Mouse (Mus musculus): ENCODE data around the gene Mxi1. TPM values are rescaled to one million over a fixed set of nuclear protein-coding genes. Genes with fewer than 3 reads are reported as not detected.

Mxi1 gene
- total and polyA plus RNA-seq, 3 experiments, result 10.6 to 19.9 (median 18.9) TPM

DNA sequence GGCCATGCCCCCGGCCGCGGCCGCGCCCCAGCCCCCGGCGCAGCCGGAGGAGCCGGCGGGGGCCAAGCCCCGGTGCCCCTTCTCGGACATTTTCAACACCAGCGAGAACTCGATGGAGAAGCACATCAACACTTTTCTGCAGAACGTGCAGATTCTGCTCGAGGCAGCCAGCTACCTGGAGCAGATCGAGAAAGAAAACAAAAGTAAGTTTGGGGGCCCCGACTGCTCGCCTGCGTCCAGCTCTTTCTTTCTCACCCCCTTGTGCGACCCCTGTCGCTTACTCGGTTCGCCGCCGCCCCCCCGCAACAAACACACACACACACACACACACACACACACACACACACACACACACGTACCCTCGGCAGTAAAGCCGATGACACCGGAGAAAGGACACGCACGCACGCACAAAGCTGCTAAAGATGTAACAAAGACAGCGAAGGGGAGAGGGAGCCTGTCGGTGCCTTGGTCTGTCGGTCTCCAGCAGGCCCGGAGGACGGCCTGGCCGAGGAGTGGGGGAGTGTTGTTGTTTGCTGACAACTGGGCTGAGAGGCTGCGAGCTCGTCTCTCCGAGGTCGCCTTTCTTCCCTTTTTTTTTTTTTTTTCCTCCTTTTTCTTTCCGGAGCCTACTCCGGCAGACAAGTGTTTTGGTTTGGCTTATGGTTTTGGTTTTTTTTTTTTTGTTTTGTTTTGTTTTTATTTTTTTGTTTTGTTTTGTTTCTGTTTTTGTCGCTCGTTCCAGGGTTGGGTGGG is 629 bp downstream of the Mxi1 start (continued):
- TF ChIP-seq GABPA (IDR thresholded peaks at IDR 0.05; ENCODE audit: insufficient replicate concordance, low read depth, low read length) (no peak), NELFE (IDR thresholded peaks at IDR 0.05; ENCODE audit: low read depth, low read length) (no peak), USF2 (conservative IDR thresholded peaks at IDR 0.05; ENCODE audit: low read depth, low read length) (no peak), MEF2A (IDR thresholded peaks at IDR 0.05; ENCODE audit: borderline replicate concordance, low read depth, low read length) (no peak), ETS1 (conservative IDR thresholded peaks at IDR 0.05; ENCODE audit: low read depth, low read length) (no peak), TCF12 (IDR thresholded peaks at IDR 0.05; ENCODE audit: low read depth, low read length) (no peak; the same call in 1 of the 2 replicates), RCOR1 (conservative IDR thresholded peaks at IDR 0.05; ENCODE audit: low read depth, low read length) (no peak), EP300 (IDR thresholded peaks at IDR 0.05; ENCODE audit: low read length) (no peak)

DNA sequence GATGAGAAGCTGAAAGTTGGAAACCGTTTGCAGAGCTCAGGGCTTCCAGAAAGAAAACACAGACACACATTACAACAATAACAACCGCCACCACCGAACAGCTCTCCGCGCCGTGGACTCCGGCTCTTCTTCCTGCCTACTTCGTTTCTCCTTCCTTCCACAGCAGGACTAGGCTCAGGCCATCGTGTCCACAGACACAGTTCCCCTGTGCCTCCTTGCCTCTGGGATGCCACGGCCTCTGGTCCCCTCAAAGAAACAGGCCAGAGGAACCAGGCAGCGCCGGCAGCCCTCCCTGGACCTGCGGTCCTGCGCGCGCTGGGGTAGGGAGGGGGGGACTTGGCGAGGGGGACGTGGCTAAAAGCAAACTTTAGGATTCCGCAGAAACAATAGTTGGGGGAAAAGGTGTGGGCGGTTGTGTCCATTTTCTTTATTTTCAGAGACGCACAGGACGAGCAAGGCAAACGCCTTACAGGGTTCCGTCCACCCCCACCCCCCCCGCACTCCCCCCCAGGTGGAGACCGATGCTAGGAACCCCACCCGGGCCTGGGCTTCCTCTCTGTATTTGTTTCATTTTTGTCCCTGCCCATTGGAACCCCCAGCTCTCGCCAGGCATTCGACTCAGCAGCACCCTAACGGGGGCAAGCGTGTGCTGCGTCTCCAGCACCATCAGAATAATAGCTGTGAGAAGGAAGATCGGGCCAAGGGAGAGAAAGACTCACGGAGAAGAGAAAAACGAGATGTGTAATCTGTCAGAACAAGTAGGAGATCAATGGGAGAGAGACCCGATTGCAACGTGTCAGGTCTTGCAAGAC is 1.4 kb downstream of the Mxi1 start:
- dilution Hi-C loops (cut with MboI; ENCODE audit: extremely low pct_ligation_motif_present, extremely low pct_unique_long_range_greater_than_20kb, low sequenced_read_pairs), result no loop called here
- Histone ChIP-seq H3K27ac (ENCODE audit: insufficient read depth, low read depth) (peak overlapping the region; percentile 51), H3K27me3 (replicated peaks) (peaks cover 17% of the 10 kb centered on the region), H3K4me3 (replicated peaks in 1 of 3; ENCODE audit: low read depth in 2 of 3, low read length in 2 of 3, poor library complexity in 1 of 3) (peak overlapping the region; percentile 68 to 90 (median 77)), H3K9me3 (replicated peaks; ENCODE audit: low read length) (no peaks in the 10 kb centered on the region), H3K9ac (ENCODE audit: insufficient read depth, low read depth) (peak overlapping the region; percentile 83), H3K4me2 (ENCODE audit: insufficient read depth, low read depth, poor library complexity, severe bottlenecking) (peak overlapping the region; percentile 89), H3K36me3 (replicated peaks in 1 of 2; ENCODE audit: control insufficient read depth in 1 of 2, insufficient read depth in 1 of 2, low read length in 1 of 2) (no peaks in the 10 kb centered on the region), H3K79me2 (replicated peaks; ENCODE audit: control insufficient read depth, extremely low read depth, insufficient read depth, poor library complexity, severe bottlenecking) (no peaks in the 10 kb centered on the region), H3K4me1 (ENCODE audit: control insufficient read depth in 1 of 2, insufficient read depth in 2 of 2) (peaks cover 19 to 27% of the 10 kb centered on the region in 2 experiments)
- in situ Hi-C loops (cut with MboI; ENCODE audit: low pct_ligation_motif_present, low pct_unique_long_range_greater_than_20kb, low sequenced_read_pairs), result loop anchor here (10.0 kb wide), 1 partner anchor 57 kb away; no protein-coding TSS in a partner anchor
- TF ChIP-seq SIN3A (IDR thresholded peaks at IDR 0.05; ENCODE audit: low read length) (peak; percentile 64; the same call in 1 of the 2 replicates), PAX5 (IDR thresholded peaks at IDR 0.05; ENCODE audit: low read length) (no peak), E2F4 (IDR thresholded peaks at IDR 0.05; ENCODE audit: insufficient replicate concordance, low read depth, low read length) (no peak), POLR2A (IDR thresholded peaks at IDR 0.05; ENCODE audit: low read depth, low read length) (no peak), MAFK (IDR thresholded peaks at IDR 0.05; ENCODE audit: insufficient replicate concordance, low read length) (no peak), HCFC1 (IDR thresholded peaks at IDR 0.05; ENCODE audit: low read depth, low read length) (no peak), MEF2A (IDR thresholded peaks at IDR 0.05; ENCODE audit: borderline replicate concordance, low read depth, low read length) (no peak), CHD1 (IDR thresholded peaks at IDR 0.05; ENCODE audit: low read depth, low read length) (0 out of 2 replicates have a peak, but pooled peaks have one; percentile 22)
- no peak for DNase-seq (ENCODE audit: extremely low read depth)

Measured in CH12.LX (cell line).